Mouse (Mus musculus): ENCODE results near the gene Tubgcp6. TPM values are rescaled to one million over a fixed set of nuclear protein-coding genes. Genes with fewer than 3 reads are reported as not detected.

Gene Tubgcp6
- polyA plus RNA-seq, 1 experiment from 2014 or later = 17.5 TPM

- peaks cover 36% of the 10 kb centered on the region for H3K4me1 ChIP-seq
- H3K9ac ChIP-seq (replicated peaks) = 0 out of 2 replicates have a peak overlapping the region, but pooled peaks have one; percentile 76
- peak overlapping the region; percentile 79; the same call in 1 of the 2 replicates for H3K27ac ChIP-seq (replicated peaks)
- 84% methylated on average over 10 of the region's 10 CpGs for WGBS
- H3K36me3 ChIP-seq = no peaks in the 10 kb centered on the region
- ATAC-seq (replicated peaks) = no peak
- no peak overlapping the region for H3K4me3 ChIP-seq
- no peaks in the 10 kb centered on the region for H3K27me3 ChIP-seq
- no peaks in the 10 kb centered on the region for H3K9me3 ChIP-seq
- H3K4me2 ChIP-seq (replicated peaks) = no peak overlapping the region
Measured at GRCm38 (mm10) chr15:89073993-89074603, 48.8 kb downstream of the Tubgcp6 start.

GRCm38 (mm10) chr15:89070606-89071005 lies 52.3 kb downstream of the Tubgcp6 start:
- Histone ChIP-seq H3K36me3 (peaks cover 3% of the 10 kb centered on the region; the same call in 1 of the 2 replicates), H3K4me1 (peaks cover 12% of the 10 kb centered on the region), H3K27ac (replicated peaks) (no peak overlapping the region), H3K9me3 (no peaks in the 10 kb centered on the region), H3K4me2 (replicated peaks) (no peak overlapping the region), H3K27me3 (peaks cover 17% of the 10 kb centered on the region; the same call in 1 of the 2 replicates), H3K4me3 (no peak overlapping the region), H3K9ac (replicated peaks) (no peak overlapping the region)
- ATAC-seq (replicated peaks) = no peak
- 77% methylated on average over 24 of the region's 24 CpGs for WGBS

GRCm38 (mm10) chr15:89069336-89069840 lies 53.5 kb downstream of the Tubgcp6 start:
- H3K27me3 ChIP-seq = peaks cover 17% of the 10 kb centered on the region; the same call in 1 of the 2 replicates
- H3K9me3 ChIP-seq = no peaks in the 10 kb centered on the region
- H3K27ac ChIP-seq (replicated peaks) = no peak overlapping the region
- H3K9ac ChIP-seq (replicated peaks) = no peak overlapping the region
- no peak overlapping the region for H3K4me3 ChIP-seq
- H3K36me3 ChIP-seq = peaks cover 3% of the 10 kb centered on the region; the same call in 1 of the 2 replicates
- no peak overlapping the region for H3K4me2 ChIP-seq (replicated peaks)
- ATAC-seq (replicated peaks) = no peak
- whole genome bisulfite sequencing = 88% methylated on average over 19 of the region's 19 CpGs
- peaks cover under 1% of the 10 kb centered on the region; the same call in 1 of the 2 replicates for H3K4me1 ChIP-seq

- Histone ChIP-seq H3K4me3 (no peak overlapping the region), H3K27me3 (peaks cover 17% of the 10 kb centered on the region; the same call in 1 of the 2 replicates), H3K27ac (replicated peaks) (no peak overlapping the region), H3K4me2 (replicated peaks) (no peak overlapping the region), H3K4me1 (peaks cover 3% of the 10 kb centered on the region; the same call in 1 of the 2 replicates), H3K9me3 (no peaks in the 10 kb centered on the region), H3K36me3 (peaks cover 3% of the 10 kb centered on the region; the same call in 1 of the 2 replicates), H3K9ac (replicated peaks) (no peak overlapping the region)
- 52% methylated on average over 26 of the region's 26 CpGs for WGBS
- no peak for ATAC-seq (replicated peaks)
Measured at GRCm38 (mm10) chr15:89068226-89068625, 54.7 kb downstream of the Tubgcp6 start.

GRCm38 (mm10) chr15:89067609-89068008 lies 55.3 kb downstream of the Tubgcp6 start:
- H3K9ac ChIP-seq (replicated peaks) = no peak overlapping the region
- WGBS = 45% methylated on average over 35 of the region's 35 CpGs
- peaks cover 17% of the 10 kb centered on the region; the same call in 1 of the 2 replicates for H3K27me3 ChIP-seq

GRCm38 (mm10) chr15:89064891-89065290 lies 58.0 kb downstream of the Tubgcp6 start:
- Histone ChIP-seq H3K36me3 (peaks cover 3% of the 10 kb centered on the region; the same call in 1 of the 2 replicates), H3K9ac (replicated peaks) (no peak overlapping the region), H3K4me1 (peaks cover 15% of the 10 kb centered on the region), H3K4me2 (replicated peaks) (no peak overlapping the region), H3K4me3 (no peak overlapping the region), H3K9me3 (no peaks in the 10 kb centered on the region), H3K27me3 (peaks cover 17% of the 10 kb centered on the region; the same call in 1 of the 2 replicates), H3K27ac (replicated peaks) (no peak overlapping the region)
- ATAC-seq (replicated peaks) = no peak
- 93% methylated on average over 5 of the region's 5 CpGs for WGBS

More at GRCm38 (mm10) chr15:89067609-89068008, 55.3 kb downstream of the Tubgcp6 start:
- H3K9me3 ChIP-seq = no peaks in the 10 kb centered on the region
- H3K4me3 ChIP-seq = no peak overlapping the region
- no peak overlapping the region for H3K4me2 ChIP-seq (replicated peaks)
- H3K4me1 ChIP-seq = peaks cover 3% of the 10 kb centered on the region; the same call in 1 of the 2 replicates
- H3K36me3 ChIP-seq = peaks cover 3% of the 10 kb centered on the region; the same call in 1 of the 2 replicates
- no peak overlapping the region for H3K27ac ChIP-seq (replicated peaks)
- ATAC-seq (replicated peaks) = no peak

GRCm38 (mm10) chr15:89063536-89063935 lies 59.4 kb downstream of the Tubgcp6 start:
- no peak overlapping the region for H3K4me2 ChIP-seq (replicated peaks)
- H3K9me3 ChIP-seq = no peaks in the 10 kb centered on the region
- no peak for ATAC-seq (replicated peaks)
- H3K36me3 ChIP-seq = peaks cover 3% of the 10 kb centered on the region; the same call in 1 of the 2 replicates
- H3K9ac ChIP-seq (replicated peaks) = no peak overlapping the region
- H3K27ac ChIP-seq (replicated peaks) = no peak overlapping the region
- H3K4me1 ChIP-seq = peaks cover 22% of the 10 kb centered on the region
- 70% methylated on average over 6 of the region's 6 CpGs for WGBS
- H3K4me3 ChIP-seq = no peak overlapping the region
- peaks cover 17% of the 10 kb centered on the region; the same call in 1 of the 2 replicates for H3K27me3 ChIP-seq

- H3K36me3 ChIP-seq = peaks cover 2% of the 10 kb centered on the region; the same call in 1 of the 2 replicates
- no peak overlapping the region for H3K4me2 ChIP-seq (replicated peaks)
- H3K4me3 ChIP-seq = no peak overlapping the region
- ATAC-seq (replicated peaks) = no peak
- H3K9me3 ChIP-seq = no peaks in the 10 kb centered on the region
- no peak overlapping the region for H3K9ac ChIP-seq (replicated peaks)
- 86% methylated on average over 7 of the region's 7 CpGs for WGBS
- H3K4me1 ChIP-seq = peaks cover 22% of the 10 kb centered on the region
- H3K27me3 ChIP-seq = peaks cover 13% of the 10 kb centered on the region; the same call in 1 of the 2 replicates
- H3K27ac ChIP-seq (replicated peaks) = no peak overlapping the region
Measured at GRCm38 (mm10) chr15:89063001-89063400, 59.9 kb downstream of the Tubgcp6 start.

GRCm38 (mm10) chr15:89062518-89062910 lies 60.4 kb downstream of the Tubgcp6 start:
- Histone ChIP-seq H3K36me3 (no peaks in the 10 kb centered on the region), H3K9me3 (no peaks in the 10 kb centered on the region), H3K4me3 (no peak overlapping the region), H3K27ac (replicated peaks) (no peak overlapping the region), H3K9ac (replicated peaks) (no peak overlapping the region), H3K4me2 (replicated peaks) (no peak overlapping the region), H3K4me1 (peaks cover 22% of the 10 kb centered on the region), H3K27me3 (peaks cover 8% of the 10 kb centered on the region; the same call in 1 of the 2 replicates)
- ATAC-seq (replicated peaks) = no peak
- WGBS = 88% methylated on average over 5 of the region's 5 CpGs

- Histone ChIP-seq H3K9me3 (no peaks in the 10 kb centered on the region), H3K4me3 (no peak overlapping the region), H3K36me3 (no peaks in the 10 kb centered on the region), H3K27ac (replicated peaks) (no peak overlapping the region), H3K9ac (replicated peaks) (no peak overlapping the region), H3K4me2 (replicated peaks) (no peak overlapping the region), H3K4me1 (peaks cover 22% of the 10 kb centered on the region), H3K27me3 (peaks cover 5% of the 10 kb centered on the region; the same call in 1 of the 2 replicates)
- no peak for ATAC-seq (replicated peaks)
- 90% methylated on average over 6 of the region's 6 CpGs for WGBS
Measured at GRCm38 (mm10) chr15:89061761-89062517, 61.0 kb downstream of the Tubgcp6 start.

GRCm38 (mm10) chr15:89060811-89061460 lies 62.0 kb downstream of the Tubgcp6 start:
- WGBS = 88% methylated on average over 12 of the region's 12 CpGs
- Histone ChIP-seq H3K4me1 (peaks cover 22% of the 10 kb centered on the region), H3K36me3 (no peaks in the 10 kb centered on the region), H3K9me3 (no peaks in the 10 kb centered on the region), H3K9ac (replicated peaks) (peak overlapping the region; percentile 84), H3K4me2 (replicated peaks) (peak overlapping the region; percentile 95), H3K4me3 (peak overlapping the region; percentile 69), H3K27me3 (no peaks in the 10 kb centered on the region), H3K27ac (replicated peaks) (no peak overlapping the region)
- no peak for ATAC-seq (replicated peaks)
